ENCODE assay signal across 19 mouse cellular contexts in genomic region chr3:146700051-146700450, GRCm38 (mm10). TPM values are rescaled to one million over a fixed set of nuclear protein-coding genes. Genes with fewer than 3 reads are reported as not detected.
DNase-seq lines count a peak whose midpoint lies in the region; ATAC-seq and TF ChIP-seq lines count a peak whose summit lies in the region.
"Had no signal": no experiment of that assay in that cellular context is flagged by ENCODE, and none has a peak within 500 bp of the region (broad histone marks: within the 10 kb centered on the region; RNA-seq: fewer than 3 reads in every experiment).

No protein-coding gene starts in this region.

- TF ChIP-seq EP300 in stomach, postnatal 0 days (optimal IDR thresholded peaks at IDR 0.05): no peak

- WGBS in stomach, embryonic 15.5 days: 74% methylated on average over 11 of the region's 11 CpGs
- WGBS in stomach, postnatal 0 days: 74% methylated on average over 11 of the region's 11 CpGs
- 13% methylated on average over 11 of the region's 11 CpGs for WGBS in liver, embryonic 12.5 days (ENCODE audit: insufficient replicate concordance)
- 85% methylated on average over 11 of the region's 11 CpGs for WGBS in hindbrain, postnatal 0 days

- H3K27ac ChIP-seq in stomach, embryonic 15.5 days: no peak overlapping the region
- no peak overlapping the region for H3K27ac ChIP-seq in stomach, postnatal 0 days (replicated peaks)
- peak overlapping the region; percentile 57 for H3K27ac ChIP-seq in liver, embryonic 12.5 days
- no peak overlapping the region for H3K27ac ChIP-seq in hindbrain, postnatal 0 days
- H3K27ac ChIP-seq: hindbrain, embryonic 10.5 days had no signal

- H3K4me2 ChIP-seq in stomach, embryonic 15.5 days: no peak overlapping the region
- H3K4me2 ChIP-seq in stomach, postnatal 0 days (replicated peaks; ENCODE audit: low read depth): no peak overlapping the region
- peak overlapping the region; percentile 62 for H3K4me2 ChIP-seq in liver, embryonic 12.5 days
- H3K4me2 ChIP-seq in hindbrain, postnatal 0 days (ENCODE audit: low read depth, low read length): no peak overlapping the region

- no peaks in the 10 kb centered on the region for H3K27me3 ChIP-seq in stomach, embryonic 15.5 days (replicated peaks)
- no peaks in the 10 kb centered on the region for H3K27me3 ChIP-seq in stomach, postnatal 0 days (ENCODE audit: control insufficient read depth, insufficient read depth, low read length)
- no peaks in the 10 kb centered on the region for H3K27me3 ChIP-seq in liver, embryonic 12.5 days (replicated peaks)
- no peaks in the 10 kb centered on the region for H3K27me3 ChIP-seq in hindbrain, postnatal 0 days (ENCODE audit: insufficient read depth, low read length)
- H3K27me3 ChIP-seq: Patski had no signal

- DNase-seq in stomach, postnatal 0 days (ENCODE audit: low spot score): no peak
- no peak for DNase-seq in cerebellum, postnatal 25 days
- no peak for DNase-seq in hindbrain, postnatal 0 days (ENCODE audit: low spot score)
- no peak for DNase-seq in embryo, embryonic 10.5 days (ENCODE audit: low spot score)
- DNase-seq: cerebellum, adult 8-10 months; gastrocnemius, postnatal 14 days; kidney, postnatal 10 days; layer of hippocampus, postnatal 36 days; right cerebral cortex, adult 18-20 months; spleen, adult 18-20 months had no signal

- H3K4me3 ChIP-seq in stomach, embryonic 15.5 days (replicated peaks): no peak overlapping the region
- H3K4me3 ChIP-seq in stomach, postnatal 0 days (ENCODE audit: low read depth, low read length): no peak overlapping the region
- peak overlapping the region; percentile 36 for H3K4me3 ChIP-seq in liver, embryonic 12.5 days
- H3K4me3 ChIP-seq in hindbrain, postnatal 0 days (ENCODE audit: low read length): no peak overlapping the region
- H3K4me3 ChIP-seq: hindbrain, embryonic 10.5 days; myocyte had no signal

- TF ChIP-seq CTCF in stomach, postnatal 0 days (IDR thresholded peaks at IDR 0.05; ENCODE audit: low read depth): no peak
- no peak for TF ChIP-seq CTCF in hindbrain, postnatal 0 days (IDR thresholded peaks at IDR 0.05; ENCODE audit: low read depth)

- peak; percentile 80; the same call in 1 of the 2 replicates for ATAC-seq in stomach, embryonic 15.5 days (ENCODE audit: insufficient read depth, low FRiP score, low read depth)
- no peak for ATAC-seq in stomach, postnatal 0 days (ENCODE audit: low FRiP score, low TSS enrichment)
- peak; percentile 82 for ATAC-seq in erythroid progenitor cell, adult 5-6 weeks (replicated peaks; ENCODE audit: low FRiP score, poor library complexity, severe bottlenecking)
- ATAC-seq in liver, embryonic 12.5 days: peak; percentile 95
- ATAC-seq in hindbrain, postnatal 0 days: no peak
- ATAC-seq: CD4-positive, CD25-positive, alpha-beta regulatory T cell, adult 4 months; Patski had no signal

- H3K9me3 ChIP-seq in stomach, embryonic 15.5 days: no peaks in the 10 kb centered on the region
- no peaks in the 10 kb centered on the region for H3K9me3 ChIP-seq in stomach, postnatal 0 days (ENCODE audit: control insufficient read depth, low read length)
- H3K9me3 ChIP-seq in liver, embryonic 12.5 days (replicated peaks): no peaks in the 10 kb centered on the region
- H3K9me3 ChIP-seq in hindbrain, postnatal 0 days (ENCODE audit: low read length): no peaks in the 10 kb centered on the region
- H3K9me3 ChIP-seq: hindbrain, embryonic 10.5 days had no signal

- no peaks in the 10 kb centered on the region for H3K4me1 ChIP-seq in stomach, embryonic 15.5 days
- no peaks in the 10 kb centered on the region for H3K4me1 ChIP-seq in stomach, postnatal 0 days (replicated peaks; ENCODE audit: control insufficient read depth, insufficient read depth)
- H3K4me1 ChIP-seq in liver, embryonic 12.5 days: peaks cover 24% of the 10 kb centered on the region
- H3K4me1 ChIP-seq in hindbrain, postnatal 0 days (ENCODE audit: insufficient read depth, low read length): no peaks in the 10 kb centered on the region

- no peak overlapping the region for H3K9ac ChIP-seq in stomach, embryonic 15.5 days
- H3K9ac ChIP-seq in stomach, postnatal 0 days (ENCODE audit: low read length): no peak overlapping the region
- H3K9ac ChIP-seq in liver, embryonic 12.5 days: peak overlapping the region; percentile 50
- H3K9ac ChIP-seq in hindbrain, postnatal 0 days (replicated peaks; ENCODE audit: low read length): no peak overlapping the region

- H3K36me3 ChIP-seq in stomach, embryonic 15.5 days: no peaks in the 10 kb centered on the region
- no peaks in the 10 kb centered on the region for H3K36me3 ChIP-seq in stomach, postnatal 0 days (ENCODE audit: control insufficient read depth, insufficient read depth, low read length)
- H3K36me3 ChIP-seq in liver, embryonic 12.5 days: no peaks in the 10 kb centered on the region
- no peaks in the 10 kb centered on the region for H3K36me3 ChIP-seq in hindbrain, postnatal 0 days (ENCODE audit: insufficient read depth, low read length)
- H3K36me3 ChIP-seq: hindbrain, embryonic 10.5 days had no signal

RNA-seq across cellular contexts. Expression of gene Samd13, which starts 14.7 kb away (rescaled TPM):
- 0.67 and 0.86 TPM in 2 replicates for polyA plus RNA-seq in stomach, embryonic 15.5 days (2015; fragmentation: Nextera tagmentation; extraction: Ambion mirVana)
- polyA plus RNA-seq in stomach, postnatal 0 days (2015; fragmentation: Nextera tagmentation; extraction: Ambion mirVana): 0.45 and 0.64 TPM in 2 replicates
- 5.4 TPM in 1 of 2 replicates, not detected in the other for total RNA-seq in erythroid progenitor cell, adult 5-6 weeks (2015; ENCODE audit: low replicate concordance)
- not detected in 2 replicates for total RNA-seq in erythroid progenitor cell, adult 5-6 weeks (2017; ENCODE audit: low replicate concordance)
- 0.32 and 0.46 TPM in 2 replicates for polyA plus RNA-seq in liver, embryonic 12.5 days (2016; fragmentation: Nextera tagmentation; extraction: Ambion mirVana)
- 0.36 and 0.89 TPM in 2 replicates for total RNA-seq in hindbrain, postnatal 0 days (2014; rRNA removed)
- 0.45 and 0.46 TPM in 2 replicates for polyA plus RNA-seq in hindbrain, postnatal 0 days (2015; fragmentation: Nextera tagmentation; extraction: Ambion mirVana)
- total RNA-seq: layer of hippocampus, postnatal 36 days had no signal
- polyA plus RNA-seq: myocyte; Patski; testis, adult 2 months had no signal

RNA-seq across cellular contexts. Expression of gene 4930503B20Rik, which starts 48.9 kb away (rescaled TPM):
- polyA plus RNA-seq in stomach, embryonic 15.5 days (2015; fragmentation: Nextera tagmentation; extraction: Ambion mirVana): not detected in 2 replicates
- not detected in 2 replicates for polyA plus RNA-seq in stomach, postnatal 0 days (2015; fragmentation: Nextera tagmentation; extraction: Ambion mirVana)
- not detected in 2 replicates for total RNA-seq in erythroid progenitor cell, adult 5-6 weeks (2015; ENCODE audit: low replicate concordance)
- 0.39 TPM in 1 of 2 replicates, not detected in the other for total RNA-seq in erythroid progenitor cell, adult 5-6 weeks (2017; ENCODE audit: low replicate concordance)
- not detected in 2 replicates for polyA plus RNA-seq in liver, embryonic 12.5 days (2016; fragmentation: Nextera tagmentation; extraction: Ambion mirVana)
- not detected in 2 replicates for total RNA-seq in hindbrain, postnatal 0 days (2014; rRNA removed)
- not detected in 2 replicates for polyA plus RNA-seq in hindbrain, postnatal 0 days (2015; fragmentation: Nextera tagmentation; extraction: Ambion mirVana)
- total RNA-seq: gastrocnemius, postnatal 14 days; layer of hippocampus, postnatal 36 days had no signal
- polyA plus RNA-seq: CD4-positive, CD25-positive, alpha-beta regulatory T cell, adult 4 months; hindbrain, embryonic 10.5 days; intestine, embryonic 14.5 days; myocyte had no signal

Comparison
In these comparisons a context has a peak if more than half of its experiments do, and no peak if none do; other contexts are left out.
1. ATAC-seq: peak in stomach, embryonic 15.5 days (single experiment), erythroid progenitor cell, adult 5-6 weeks (single experiment) and liver, embryonic 12.5 days (single experiment); none in stomach, postnatal 0 days (single experiment) and hindbrain, postnatal 0 days (single experiment).